Mouse (Mus musculus) heart, embryonic 14.5 days (tissue): ENCODE data around the gene Fbxw2. TPM values are rescaled to one million over a fixed set of nuclear protein-coding genes. Genes with fewer than 3 reads are reported as not detected.
"Not testable (repeated sequence)": the region's sequence is repeated elsewhere in the genome, so short reads cannot be mapped to it uniquely, and the experiment has no call there.

Experiments
- ATAC-seq: fragments of 200-750 bp; cut with Nextera tagmentation; 2 replicates; pipeline ENCODE4 v1.8.0; 2017; ENCODE audit warnings: low read depth, moderate TSS enrichment; ENCODE audit not compliant: insufficient number of reproducible peaks, insufficient read depth, low FRiP score
- H3K27ac ChIP-seq, 2 experiments: fragments of 200-500 bp in 1 of 2; fragments of 300-500 bp in 1 of 2; sonication (generic) in 1 of 2; replicated peaks in 1 of 2; 2 replicates each; pipeline ENCODE4 v1.5.1; 2012 to 2014; ENCODE audit warnings: low read depth in 2 of 2, low read length in 2 of 2, control low read depth in 1 of 2, mild to moderate bottlenecking in 1 of 2, mixed read lengths in 1 of 2; ENCODE audit not compliant: control insufficient read depth in 1 of 2, insufficient read depth in 1 of 2
- H3K27me3 ChIP-seq: fragments of 300-500 bp; sonication (generic); 2 replicates; pipeline ENCODE4 v1.6.1; 2014; ENCODE audit warnings: mild to moderate bottlenecking, low read length, control low read depth; ENCODE audit not compliant: control insufficient read depth, insufficient read depth
- H3K36me3 ChIP-seq: fragments of 300-500 bp; sonication (generic); 2 replicates; pipeline ENCODE4 v1.6.1; 2014; ENCODE audit warnings: mild to moderate bottlenecking, control low read depth, low read length, mixed read lengths; ENCODE audit not compliant: control insufficient read depth, insufficient read depth
- H3K4me1 ChIP-seq, 2 experiments: fragments of 200-500 bp in 1 of 2; fragments of 300-500 bp in 1 of 2; sonication (generic) in 1 of 2; 2 replicates each; pipeline ENCODE4 v1.6.1; 2012 to 2014; ENCODE audit warnings: low read length in 2 of 2, control low read depth in 1 of 2, mixed read lengths in 1 of 2; ENCODE audit not compliant: control insufficient read depth in 2 of 2, insufficient read depth in 2 of 2
- H3K4me2 ChIP-seq: fragments of 300-500 bp; sonication (generic); 2 replicates; pipeline ENCODE4 v1.6.1; 2014; ENCODE audit warnings: mild to moderate bottlenecking, low read length
- H3K4me3 ChIP-seq, 2 experiments: fragments of 200-500 bp in 1 of 2; fragments of 300-500 bp in 1 of 2; sonication (generic) in 1 of 2; 2 replicates each; pipeline ENCODE4 v1.5.1; 2012 to 2014; ENCODE audit warnings: low read length in 2 of 2, mild to moderate bottlenecking in 2 of 2, control low read depth in 1 of 2, low read depth in 1 of 2, moderate library complexity in 1 of 2; ENCODE audit not compliant: control insufficient read depth in 1 of 2, insufficient read depth in 1 of 2
- H3K9ac ChIP-seq: fragments of 300-500 bp; sonication (generic); 2 replicates; pipeline ENCODE4 v1.6.1; 2014; ENCODE audit warnings: mild to moderate bottlenecking, low read length
- H3K9me3 ChIP-seq: fragments of 300-500 bp; sonication (generic); 2 replicates; pipeline ENCODE4 v1.6.1; 2016; ENCODE audit warnings: low read length, control low read depth; ENCODE audit not compliant: control insufficient read depth
- WGBS: fragments of 180-500 bp; shearing (Covaris S2); extraction: QIAGEN DNeasy Blood & Tissue Kit; methylation state at CpG from one replicate; pipeline ENCODE4 v1.1.7; 2014; 5-methylcytosine and 5-hydroxymethylcytosine counted together
- polyA plus RNA-seq: library from polyadenylated mRNA; unstranded; fragments of >200 nt; fragmentation: Nextera tagmentation; extraction: Ambion mirVana; gene quantifications from 2 replicates; pipeline ENCODE4 v1.2.1, GENCODE M21; 2014

The Fbxw2 gene
- polyA plus RNA-seq, 1 experiment from 2014 or later = 51.0 TPM

DNA sequence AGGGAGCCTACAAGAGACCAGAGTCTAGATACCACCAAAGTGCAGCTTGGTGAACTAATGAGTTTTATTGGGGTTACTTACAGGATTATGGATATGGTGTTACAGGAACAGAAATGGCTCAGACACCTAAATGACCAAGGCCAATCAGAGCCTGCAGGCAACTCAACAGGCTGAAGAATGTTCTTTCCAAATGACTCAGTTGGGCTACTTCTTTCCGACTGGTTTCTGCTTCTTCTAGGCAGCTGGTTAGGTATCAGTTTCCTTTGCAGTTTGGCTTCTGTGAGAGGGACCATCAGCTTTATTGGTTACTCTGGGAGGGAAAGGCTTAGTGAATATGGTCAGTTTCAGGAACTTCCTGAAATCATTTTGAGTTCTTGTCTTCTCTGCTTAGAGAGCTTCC is 21.6 kb upstream of the Fbxw2 start:
- no peak overlapping the region for H3K4me2 ChIP-seq
- H3K9ac ChIP-seq = no peak overlapping the region
- peaks cover 27% of the 10 kb centered on the region for H3K36me3 ChIP-seq
- WGBS = 89% methylated on average over 1 of the region's 1 CpGs
- no peak overlapping the region for H3K27ac ChIP-seq
- no peak overlapping the region for H3K4me3 ChIP-seq
- no peaks in the 10 kb centered on the region for H3K9me3 ChIP-seq
- no peak for ATAC-seq
- no peaks in the 10 kb centered on the region for H3K27me3 ChIP-seq
- H3K4me1 ChIP-seq = no peaks in the 10 kb centered on the region

DNA sequence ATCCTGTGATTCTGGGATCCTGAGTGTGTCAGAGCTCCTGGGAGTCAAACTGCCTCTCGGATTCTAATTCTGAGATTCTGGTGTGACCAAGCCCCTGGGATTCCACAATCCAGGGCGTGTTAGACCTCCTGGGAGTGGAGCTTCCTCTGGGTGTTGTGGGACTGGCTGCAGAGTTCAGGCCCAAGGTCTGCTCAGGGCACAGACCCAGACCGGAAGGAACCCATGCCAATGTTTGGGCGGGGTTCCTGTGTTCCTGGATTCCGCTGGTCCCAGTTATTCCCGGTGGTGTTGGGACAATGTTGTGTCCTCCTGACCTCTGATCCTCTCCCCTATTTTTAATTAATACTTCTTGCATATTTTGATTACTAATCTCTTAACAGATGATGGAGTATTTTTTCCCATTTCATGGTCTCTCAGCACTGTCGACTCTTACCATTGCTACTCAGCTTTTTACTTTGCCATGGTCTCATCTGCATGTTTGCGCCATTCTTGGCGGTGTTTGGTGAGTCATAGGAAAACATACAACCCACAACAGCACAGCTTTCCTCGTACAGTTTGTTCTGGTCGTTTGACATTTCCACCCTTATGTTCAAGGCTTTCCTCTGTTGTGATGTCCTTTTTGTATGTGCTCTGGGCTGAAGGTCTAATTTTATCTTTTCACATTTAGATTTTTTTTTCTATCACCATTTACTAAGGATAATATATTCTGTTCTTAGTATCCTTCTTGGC is 17.3 kb upstream of the Fbxw2 start:
- H3K4me1 ChIP-seq = no peaks in the 10 kb centered on the region
- no peaks in the 10 kb centered on the region for H3K27me3 ChIP-seq
- H3K9ac ChIP-seq = no peak overlapping the region
- no peaks in the 10 kb centered on the region for H3K9me3 ChIP-seq
- no peak for ATAC-seq
- no peak overlapping the region for H3K27ac ChIP-seq
- H3K4me3 ChIP-seq = no peak overlapping the region
- H3K36me3 ChIP-seq = no peaks in the 10 kb centered on the region
- no peak overlapping the region for H3K4me2 ChIP-seq
- 77% methylated on average over 11 of the region's 11 CpGs for WGBS

DNA sequence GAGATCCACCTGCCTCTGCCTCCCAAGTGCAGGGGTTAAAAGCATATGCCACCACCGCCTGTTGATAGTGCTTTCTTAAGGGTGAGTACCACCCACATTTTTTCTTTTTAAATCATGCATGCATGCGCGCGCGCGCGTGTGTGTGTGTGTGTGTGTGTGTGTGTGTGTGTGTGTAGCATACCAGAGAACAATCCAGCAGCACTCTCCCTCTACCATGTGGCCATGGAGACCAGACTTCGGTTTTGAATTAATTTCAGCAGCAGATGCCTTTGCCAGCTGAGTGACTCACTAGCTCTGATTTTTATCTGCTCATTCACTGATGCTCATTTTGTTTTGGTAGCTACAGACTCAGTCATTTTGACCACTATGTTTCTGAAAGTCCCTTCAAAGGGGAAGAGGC is 15.6 kb upstream of the Fbxw2 start:
- H3K9me3 ChIP-seq = no peaks in the 10 kb centered on the region
- H3K4me2 ChIP-seq = no peak overlapping the region
- no peaks in the 10 kb centered on the region for H3K36me3 ChIP-seq
- H3K27me3 ChIP-seq = no peaks in the 10 kb centered on the region
- no peak overlapping the region for H3K4me3 ChIP-seq
- ATAC-seq = no peak
- 91% methylated on average over 8 of the region's 8 CpGs for whole genome bisulfite sequencing
- H3K27ac ChIP-seq = no peak overlapping the region
- no peaks in the 10 kb centered on the region for H3K4me1 ChIP-seq
- H3K9ac ChIP-seq = no peak overlapping the region

- not testable (repeated sequence) for H3K9me3 ChIP-seq, ATAC-seq, H3K27me3 ChIP-seq, H3K9ac ChIP-seq, H3K36me3 ChIP-seq, H3K4me3 ChIP-seq, H3K27ac ChIP-seq, H3K4me1 ChIP-seq, H3K4me2 ChIP-seq
- WGBS = 73% methylated on average over 5 of the region's 5 CpGs
Observed at GRCm38 (mm10) chr2:34840143-34840542, 14.0 kb upstream of the Fbxw2 start.

GRCm38 (mm10) chr2:34835669-34836068 is 9.6 kb upstream of the Fbxw2 start:
- no peak for ATAC-seq
- no peaks in the 10 kb centered on the region for H3K36me3 ChIP-seq
- no peak overlapping the region for H3K4me2 ChIP-seq
- H3K27me3 ChIP-seq = no peaks in the 10 kb centered on the region; the same call in 1 of the 2 replicates
- no peaks in the 10 kb centered on the region for H3K9me3 ChIP-seq
- H3K4me3 ChIP-seq = no peak overlapping the region
- H3K4me1 ChIP-seq = no peaks in the 10 kb centered on the region
- H3K9ac ChIP-seq = no peak overlapping the region
- H3K27ac ChIP-seq = no peak overlapping the region
- 72% methylated on average over 3 of the region's 3 CpGs for WGBS

DNA sequence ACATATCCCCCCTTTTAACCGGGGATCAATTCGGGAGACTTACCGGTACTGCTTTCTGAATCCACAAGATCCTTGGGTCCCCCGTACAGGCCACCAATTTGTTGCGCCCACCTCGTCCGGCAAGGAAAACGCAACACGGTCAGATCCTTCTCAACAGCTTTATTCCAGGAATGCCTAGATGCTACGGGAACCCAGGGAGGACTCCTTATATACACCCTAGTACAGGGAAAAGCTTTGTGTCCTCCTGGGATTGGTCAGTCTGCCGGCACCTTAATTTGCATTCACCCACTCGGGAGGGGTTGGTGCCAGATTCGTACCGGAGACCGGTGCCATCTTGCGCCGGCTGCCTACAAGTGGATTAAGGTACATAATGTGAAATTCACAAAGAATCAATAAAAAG is 7.5 kb upstream of the Fbxw2 start:
- ATAC-seq = no peak
- Histone ChIP-seq H3K36me3 (no peaks in the 10 kb centered on the region), H3K4me1 (no peaks in the 10 kb centered on the region), H3K27me3 (no peaks in the 10 kb centered on the region; the same call in 1 of the 2 replicates), H3K27ac (no peak overlapping the region), H3K9me3 (0 out of 2 replicates have a peak, but pooled peaks cover 4% of the 10 kb centered on the region), H3K9ac (no peak overlapping the region), H3K4me2 (no peak overlapping the region), H3K4me3 (no peak overlapping the region)
- 86% methylated on average over 17 of the region's 17 CpGs for WGBS

DNA sequence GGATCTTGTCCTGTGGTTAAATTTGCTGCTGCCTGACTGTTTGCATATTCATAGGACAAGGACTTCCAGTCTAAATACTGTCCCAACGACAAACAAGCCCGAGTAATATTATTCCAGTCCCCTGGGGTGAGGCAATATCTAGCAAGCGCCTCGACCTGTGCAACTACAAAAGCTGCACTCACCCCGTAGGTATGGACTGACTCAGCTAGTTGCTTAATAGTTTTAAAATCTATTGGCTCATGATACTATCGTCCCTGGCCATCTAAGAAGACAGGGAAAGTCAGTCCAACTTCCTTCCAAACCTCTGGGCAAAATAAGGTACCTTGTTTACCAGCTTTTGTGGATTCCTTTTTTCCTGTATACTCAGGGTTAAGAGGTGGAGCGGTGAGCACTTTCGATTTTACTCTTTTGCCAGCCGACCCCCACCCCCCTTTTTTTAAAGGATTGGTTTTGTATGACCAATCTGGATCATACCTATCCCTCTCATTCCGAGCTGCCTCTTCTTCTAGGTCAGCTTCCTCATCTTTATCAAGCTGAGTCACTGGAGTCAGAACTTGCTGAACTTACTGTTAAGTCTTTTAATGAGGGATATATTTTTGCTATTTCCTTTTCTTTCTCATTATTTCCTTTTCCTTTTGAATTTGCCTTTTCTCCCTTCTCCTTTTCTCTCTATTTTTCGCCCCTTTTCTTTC is 6.8 kb upstream of the Fbxw2 start, which contains the start of gene Gm34653:
Gene Gm34653 (plus strand): TSS at position 242 of the 692 bp plus-strand sequence.
- H3K27ac ChIP-seq, H3K4me1 ChIP-seq, ATAC-seq, H3K27me3 ChIP-seq, H3K36me3 ChIP-seq, H3K4me2 ChIP-seq, H3K9me3 ChIP-seq, H3K4me3 ChIP-seq, H3K9ac ChIP-seq: not testable (repeated sequence)
- 68% methylated on average over 11 of the region's 11 CpGs for WGBS
